Mouse (Mus musculus) liver, adult 2 months (tissue): ENCODE results near the gene Rnf187. TPM values are rescaled to one million over a fixed set of nuclear protein-coding genes. Genes with fewer than 3 reads are reported as not detected.

Experiments
- DNase-seq: peaks from one replicate; pipeline ENCODE4 v3.0.0-alpha.2; 2011; ENCODE audit warnings: low read depth, low spot score; ENCODE audit errors: extremely low read depth
- H3K27ac ChIP-seq: fragments of 200-500 bp; replicated peaks from 2 replicates; pipeline ENCODE4 v1.5.1; 2012; ENCODE audit warnings: low read depth, mild to moderate bottlenecking, control low read depth, inconsistent platforms, low read length; ENCODE audit not compliant: insufficient read depth
- H3K27me3 ChIP-seq: fragments of 200-500 bp; 2 replicates; pipeline ENCODE4 v1.6.1; 2012; ENCODE audit warnings: mild to moderate bottlenecking, moderate library complexity, low read length, inconsistent platforms; ENCODE audit not compliant: control insufficient read depth, insufficient read depth
- H3K36me3 ChIP-seq: fragments of 200-500 bp; 2 replicates; pipeline ENCODE4 v1.6.1; 2012; ENCODE audit warnings: low read length, inconsistent platforms; ENCODE audit not compliant: control insufficient read depth, insufficient read depth
- H3K4me1 ChIP-seq: fragments of 200-500 bp; 2 replicates; pipeline ENCODE4 v1.6.1; 2011; ENCODE audit warnings: low read length; ENCODE audit not compliant: control insufficient read depth, insufficient read depth
- H3K4me3 ChIP-seq: fragments of 200-500 bp; 2 replicates; pipeline ENCODE4 v1.5.1; 2011; ENCODE audit warnings: low read depth, mild to moderate bottlenecking, control low read depth, low read length, moderate library complexity; ENCODE audit not compliant: insufficient read depth
- H3K79me2 ChIP-seq: fragments of 200-500 bp; 2 replicates; pipeline ENCODE4 v1.6.1; 2012; ENCODE audit warnings: inconsistent platforms, mild to moderate bottlenecking, low read length, moderate library complexity; ENCODE audit not compliant: control insufficient read depth, insufficient read depth
- H3K9ac ChIP-seq: fragments of 200-500 bp; 2 replicates; pipeline ENCODE4 v1.6.1; 2012; ENCODE audit warnings: low read depth, mild to moderate bottlenecking, control low read depth, inconsistent platforms, low read length
- CTCF ChIP-seq: fragments of 200-500 bp; IDR thresholded peaks from 2 replicates; pipeline ENCODE4 v1.5.1; 2011; ENCODE audit warnings: low read depth, low read length, control low read depth
- POLR2A ChIP-seq: fragments of 200-500 bp; IDR thresholded peaks from 2 replicates; pipeline ENCODE4 v1.6.1; 2011; ENCODE audit warnings: low read length, control low read depth; ENCODE audit not compliant: insufficient read depth; ENCODE audit errors: extremely low read depth
- WGBS: fragments of 180-500 bp; shearing (Covaris S2); methylation state at CpG from one replicate; pipeline ENCODE4 v1.1.7; 2018; 5-methylcytosine and 5-hydroxymethylcytosine counted together
- polyA plus RNA-seq: library from polyadenylated mRNA; depleted of rRNA; stranded (reverse); fragments of >200 nt; gene quantifications from 2 replicates; pipeline ENCODE4 v1.2.3, GENCODE M21; 2012; rRNA removed
- total RNA-seq: library from RNA; depleted of rRNA; stranded (reverse); fragments of >200 nt; gene quantifications from 2 replicates; pipeline ENCODE4 v1.2.3, GENCODE M21; 2014; rRNA removed

The Rnf187 gene
- 63.7 and 78.6 TPM in 2 replicates for total RNA-seq
- 122 and 134 TPM in 2 replicates for polyA plus RNA-seq

DNA sequence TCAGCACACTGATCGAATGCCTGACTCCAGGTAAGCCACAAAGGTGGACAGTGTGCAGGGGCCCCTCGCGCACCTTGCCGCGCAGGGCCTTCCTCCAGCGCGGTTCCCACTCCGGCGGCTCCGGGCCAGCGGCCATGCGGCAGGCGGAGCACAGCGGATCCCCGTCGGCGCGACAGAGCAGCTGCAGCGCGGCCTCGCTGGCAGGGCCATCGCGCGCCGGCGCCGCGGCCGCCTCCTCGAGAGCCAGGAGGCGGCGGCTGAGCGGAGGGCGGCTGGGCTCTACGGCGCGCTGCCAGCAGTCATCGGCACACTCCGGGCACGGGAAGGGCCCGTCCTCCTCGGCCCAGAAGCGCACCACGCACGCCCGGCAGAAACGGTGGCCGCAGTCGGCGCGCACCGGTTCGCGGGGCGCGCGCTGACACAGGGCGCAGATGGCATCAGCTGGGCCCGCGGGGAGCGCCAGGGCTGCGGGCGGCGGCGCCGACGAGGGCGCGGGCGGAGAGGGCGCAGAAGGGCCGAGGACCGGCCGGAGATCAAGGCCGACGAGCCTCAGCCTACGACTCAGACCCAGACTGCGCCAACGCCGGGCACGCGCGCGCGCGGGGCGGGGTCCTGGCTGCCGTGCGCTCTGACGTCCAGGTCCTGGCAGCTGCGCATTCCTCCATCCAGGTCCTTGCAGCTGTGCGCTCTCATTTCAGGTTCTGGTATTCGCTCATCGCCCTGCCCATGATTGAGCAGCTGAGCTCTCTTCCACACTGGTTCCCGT lies at the start of gene Rnf187:
TSS of gene Rnf187 (minus strand) at position 595 of the 766 bp plus-strand sequence.
- under 1% methylated on average over 95 of the region's 95 CpGs for WGBS
- no peaks in the 10 kb centered on the region; the same call in 1 of the 2 replicates for H3K79me2 ChIP-seq
- DNase-seq = peak; percentile 88
- peaks cover 14% of the 10 kb centered on the region for H3K36me3 ChIP-seq
- H3K4me3 ChIP-seq = peak within 1 kb of the TSS; percentile 74
- H3K4me1 ChIP-seq = peaks cover 10% of the 10 kb centered on the region
- H3K9ac ChIP-seq = peak within 1 kb of the TSS; percentile 94
- peak within 1 kb of the TSS; percentile 84 for H3K27ac ChIP-seq
- H3K27me3 ChIP-seq = no peaks in the 10 kb centered on the region
- TF ChIP-seq CTCF (no peak), POLR2A (peak; percentile 73)

DNA sequence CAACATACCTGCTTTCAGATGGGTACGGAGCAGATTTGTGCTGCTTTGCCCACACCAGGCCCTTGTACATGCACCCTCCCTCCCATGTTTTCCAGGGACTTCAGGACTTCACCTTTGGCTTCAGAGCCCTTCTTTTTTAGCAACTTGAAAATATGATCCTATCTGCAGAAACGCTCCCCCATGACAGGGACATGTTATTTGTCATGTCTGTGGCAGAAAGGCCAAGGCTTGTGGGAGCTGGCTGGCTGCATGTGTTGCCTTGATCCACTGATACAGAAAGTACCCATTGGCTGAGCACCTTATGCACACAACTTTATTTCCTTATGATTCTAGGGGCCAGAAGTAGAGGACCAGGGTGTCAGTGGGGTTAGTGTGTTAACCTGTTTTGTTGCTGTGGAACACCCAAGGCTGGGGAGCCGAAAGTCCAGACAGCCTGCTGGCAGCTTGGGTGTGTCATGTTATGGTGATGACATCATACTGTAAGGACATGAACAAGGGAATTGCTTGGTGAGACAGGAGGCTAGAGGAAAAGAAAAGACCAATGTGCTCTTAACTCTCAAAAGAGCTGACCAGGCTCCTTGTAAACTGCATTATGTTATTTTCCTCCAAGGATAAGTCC lies 46.7 kb upstream of the Rnf187 start:
- Histone ChIP-seq H3K9ac (no peak overlapping the region), H3K27me3 (no peaks in the 10 kb centered on the region), H3K36me3 (peaks cover 35% of the 10 kb centered on the region), H3K79me2 (peaks cover 12% of the 10 kb centered on the region; the same call in 1 of the 2 replicates), H3K4me1 (peaks cover 3% of the 10 kb centered on the region), H3K4me3 (no peak overlapping the region), H3K27ac (no peak overlapping the region)
- TF ChIP-seq CTCF (no peak), POLR2A (no peak)
- 83% methylated on average over 3 of the region's 3 CpGs for WGBS
- DNase-seq = no peak

DNA sequence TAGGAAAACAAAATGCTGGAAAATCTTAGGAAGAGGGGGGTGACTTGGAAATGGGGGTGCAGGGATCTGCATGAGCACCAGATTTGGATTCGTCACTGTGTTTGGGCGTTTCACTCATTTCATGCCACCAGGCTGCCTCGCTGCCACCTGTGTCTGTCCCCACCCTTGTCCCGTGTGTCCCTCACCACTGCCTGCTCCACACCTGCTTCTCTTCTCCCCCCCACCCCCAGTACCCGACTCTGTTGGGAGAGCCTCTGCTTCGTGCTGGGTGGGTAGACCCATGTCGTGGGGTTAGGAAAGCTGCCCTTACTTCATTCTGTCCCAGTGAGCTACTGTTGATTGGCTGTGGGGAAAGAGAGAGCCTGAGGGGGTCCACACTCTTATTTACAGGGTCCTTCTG lies 45.9 kb upstream of the Rnf187 start:
- no peak overlapping the region for H3K27ac ChIP-seq
- H3K79me2 ChIP-seq = peaks cover 15% of the 10 kb centered on the region; the same call in 1 of the 2 replicates
- TF ChIP-seq CTCF (no peak), POLR2A (no peak)
- DNase-seq = no peak
- peaks cover 7% of the 10 kb centered on the region for H3K4me1 ChIP-seq
- no peak overlapping the region for H3K9ac ChIP-seq
- H3K4me3 ChIP-seq = no peak overlapping the region
- 94% methylated on average over 7 of the region's 7 CpGs for whole genome bisulfite sequencing
- H3K27me3 ChIP-seq = no peaks in the 10 kb centered on the region
- H3K36me3 ChIP-seq = peaks cover 35% of the 10 kb centered on the region

DNA sequence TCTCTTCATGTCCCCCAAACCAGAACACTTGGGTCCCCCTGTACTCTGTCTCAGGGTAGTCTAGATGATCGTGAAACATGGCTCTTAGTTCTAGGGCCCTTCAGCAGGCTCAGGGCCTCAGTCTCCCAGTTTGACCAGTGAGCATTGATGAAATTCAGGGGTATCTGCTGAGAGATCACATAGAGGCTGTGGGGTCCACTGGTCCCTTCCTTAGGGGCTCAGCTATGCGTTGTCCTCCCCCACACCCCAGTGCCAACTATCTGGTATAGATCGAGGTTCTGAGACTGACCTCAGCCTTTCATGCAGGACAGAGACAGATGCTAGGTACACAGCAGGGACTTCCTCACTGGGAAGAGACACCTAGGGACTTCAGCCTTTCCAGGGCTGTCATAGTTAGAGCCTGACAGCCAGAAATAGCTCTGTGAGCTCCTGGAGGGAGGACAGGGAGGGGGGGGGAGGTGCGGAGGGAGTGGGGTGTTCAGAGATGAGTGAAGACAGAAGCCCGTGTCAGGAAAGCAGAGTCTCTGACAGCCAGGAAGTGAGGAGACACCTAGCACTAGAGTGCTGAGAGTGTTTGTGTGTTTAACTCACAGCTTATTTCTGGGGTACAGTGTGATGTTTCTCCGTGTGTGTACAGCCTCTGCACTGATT lies 45.1 kb upstream of the Rnf187 start:
- H3K4me3 ChIP-seq = no peak overlapping the region
- no peak for DNase-seq
- peaks cover 28% of the 10 kb centered on the region for H3K36me3 ChIP-seq
- peaks cover 11% of the 10 kb centered on the region for H3K4me1 ChIP-seq
- H3K27ac ChIP-seq = no peak overlapping the region
- H3K27me3 ChIP-seq = no peaks in the 10 kb centered on the region
- WGBS = 88% methylated on average over 6 of the region's 6 CpGs
- no peak overlapping the region for H3K9ac ChIP-seq
- H3K79me2 ChIP-seq = peaks cover 15% of the 10 kb centered on the region; the same call in 1 of the 2 replicates
- no peak for TF ChIP-seq CTCF
- no peak for TF ChIP-seq POLR2A

DNA sequence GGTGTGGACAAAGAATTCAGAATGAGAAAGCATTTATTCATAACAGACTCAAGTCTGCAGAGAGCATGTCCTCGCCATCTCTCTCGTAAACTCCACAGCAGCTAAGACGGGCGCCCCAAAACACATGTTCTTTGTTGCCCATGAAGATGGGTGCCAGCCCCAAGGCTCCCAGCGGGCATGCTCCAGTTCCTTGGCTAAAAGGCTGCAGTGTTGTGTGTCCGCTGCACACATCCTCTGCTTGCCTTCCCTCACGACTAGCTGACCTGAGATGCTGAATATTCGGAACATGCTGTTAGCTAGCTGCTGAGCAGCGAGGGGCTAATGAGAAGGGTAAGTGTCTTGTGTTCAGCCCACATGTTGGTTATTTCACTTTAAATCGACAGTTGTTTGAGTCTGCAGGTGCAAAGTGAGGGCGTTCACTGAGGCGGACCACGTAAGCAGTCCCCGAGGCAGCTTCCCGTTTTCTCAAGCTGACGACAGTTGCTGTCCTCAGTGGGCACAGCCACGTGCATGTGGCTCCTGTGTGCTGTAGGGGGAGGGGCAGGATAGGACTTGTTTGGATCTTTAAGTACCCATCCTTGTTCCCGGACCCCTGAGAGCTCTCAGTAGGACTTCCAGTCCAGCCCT lies 43.9 kb upstream of the Rnf187 start:
- H3K4me1 ChIP-seq = peaks cover 11% of the 10 kb centered on the region
- peaks cover 23% of the 10 kb centered on the region for H3K36me3 ChIP-seq
- 90% methylated on average over 18 of the region's 18 CpGs for WGBS
- no peak overlapping the region for H3K9ac ChIP-seq
- no peak for DNase-seq
- no peaks in the 10 kb centered on the region for H3K27me3 ChIP-seq
- TF ChIP-seq CTCF (no peak), POLR2A (no peak)
- H3K27ac ChIP-seq = no peak overlapping the region
- H3K4me3 ChIP-seq = no peak overlapping the region
- peaks cover 21% of the 10 kb centered on the region; the same call in 1 of the 2 replicates for H3K79me2 ChIP-seq
